Mouse (Mus musculus) liver, postnatal 0 days (tissue): ENCODE data around the gene Apaf1. TPM values are rescaled to one million over a fixed set of nuclear protein-coding genes. Genes with fewer than 3 reads are reported as not detected.

Experiments used
- ATAC-seq: fragments of 200-750 bp; cut with Nextera tagmentation; 2 replicates; pipeline ENCODE4 v1.8.0; 2017; ENCODE audit warnings: mild to moderate bottlenecking, moderate library complexity
- DNase-seq: peaks from one replicate; pipeline ENCODE4 v3.0.0-alpha.2; 2016
- H3K27ac ChIP-seq: fragments of 300-500 bp; sonication (generic); 2 replicates; pipeline ENCODE4 v1.5.1; 2014; ENCODE audit warnings: antibody characterized with exemption, moderate library complexity, mild to moderate bottlenecking, low read depth
- H3K27me3 ChIP-seq: fragments of 300-500 bp; sonication (generic); 2 replicates; pipeline ENCODE4 v1.6.1; 2014; ENCODE audit warnings: low read length, control low read depth, mixed read lengths; ENCODE audit not compliant: insufficient read depth
- H3K36me3 ChIP-seq: fragments of 300-500 bp; sonication (generic); replicated peaks from 2 replicates; pipeline ENCODE4 v1.6.1; 2014; ENCODE audit warnings: mild to moderate bottlenecking, control low read depth, low read length, moderate library complexity, mixed read lengths; ENCODE audit not compliant: insufficient read depth
- H3K4me1 ChIP-seq: fragments of 300-500 bp; sonication (generic); 2 replicates; pipeline ENCODE4 v1.6.1; 2014; ENCODE audit warnings: antibody characterized with exemption, mild to moderate bottlenecking, control low read depth; ENCODE audit not compliant: insufficient read depth
- H3K4me2 ChIP-seq: fragments of 300-500 bp; sonication (generic); 2 replicates; pipeline ENCODE4 v1.6.1; 2014; ENCODE audit warnings: low read depth, mild to moderate bottlenecking, low read length, moderate library complexity, mixed read lengths
- H3K4me3 ChIP-seq: fragments of 300-500 bp; sonication (generic); 2 replicates; pipeline ENCODE4 v1.5.1; 2014; ENCODE audit warnings: low read depth, low read length
- H3K9ac ChIP-seq: fragments of 300-500 bp; sonication (generic); replicated peaks from 2 replicates; pipeline ENCODE4 v1.6.1; 2014; ENCODE audit warnings: mild to moderate bottlenecking, moderate library complexity
- H3K9me3 ChIP-seq: fragments of 300-500 bp; sonication (generic); 2 replicates; pipeline ENCODE4 v1.6.1; 2016; ENCODE audit warnings: mild to moderate bottlenecking, control low read depth, low read length, mixed read lengths
- CTCF ChIP-seq: sonication (generic); IDR thresholded peaks from 2 replicates; pipeline ENCODE4 v1.5.1; 2016; ENCODE audit warnings: antibody characterized with exemption, low read depth
- EP300 ChIP-seq: IDR thresholded peaks from 2 replicates; pipeline ENCODE4 v1.6.1; 2016; ENCODE audit warnings: antibody characterized with exemption, low read depth, mild to moderate bottlenecking
- WGBS: fragments of 180-500 bp; shearing (Covaris S2); extraction: QIAGEN DNeasy Blood & Tissue Kit; methylation state at CpG from one replicate; pipeline ENCODE4 v1.1.7; 2014; ENCODE audit not compliant: insufficient replicate concordance; 5-methylcytosine and 5-hydroxymethylcytosine counted together
- polyA plus RNA-seq: library from polyadenylated mRNA; unstranded; fragments of >200 nt; fragmentation: Nextera tagmentation; extraction: Ambion mirVana; gene quantifications from 2 replicates; pipeline ENCODE4 v1.2.1, GENCODE M21; 2015

The Apaf1 gene
- polyA plus RNA-seq, 1 experiment from 2014 or later: 6.8 TPM

- Histone ChIP-seq H3K9ac (no peak overlapping the region), H3K27me3 (no peaks in the 10 kb centered on the region), H3K36me3 (peaks cover 24% of the 10 kb centered on the region), H3K27ac (no peak overlapping the region), H3K4me2 (no peak overlapping the region), H3K4me3 (no peak overlapping the region), H3K4me1 (no peaks in the 10 kb centered on the region), H3K9me3 (no peaks in the 10 kb centered on the region)
- 80% methylated on average over 9 of the region's 9 CpGs for WGBS
- DNase-seq: no peak
- ATAC-seq: no peak
- no peak for TF ChIP-seq EP300
Observed at GRCm38 (mm10) chr10:91031176-91031575, 51.4 kb downstream of the Apaf1 start.

GRCm38 (mm10) chr10:91029002-91029539, 53.5 kb downstream of the Apaf1 start:
- ATAC-seq: no peak
- peaks cover 24% of the 10 kb centered on the region for H3K36me3 ChIP-seq
- DNase-seq: no peak
- H3K4me1 ChIP-seq: no peaks in the 10 kb centered on the region
- H3K4me2 ChIP-seq: no peak overlapping the region
- no peaks in the 10 kb centered on the region for H3K9me3 ChIP-seq
- no peak overlapping the region for H3K4me3 ChIP-seq
- TF ChIP-seq CTCF: no peak
- TF ChIP-seq EP300: no peak
- no peak overlapping the region for H3K27ac ChIP-seq
- no peak overlapping the region for H3K9ac ChIP-seq
- H3K27me3 ChIP-seq: no peaks in the 10 kb centered on the region

GRCm38 (mm10) chr10:91027964-91028363, 54.6 kb downstream of the Apaf1 start:
- Histone ChIP-seq H3K4me3 (no peak overlapping the region), H3K36me3 (peaks cover 22% of the 10 kb centered on the region), H3K27ac (no peak overlapping the region), H3K4me2 (no peak overlapping the region), H3K4me1 (no peaks in the 10 kb centered on the region), H3K9me3 (no peaks in the 10 kb centered on the region), H3K27me3 (no peaks in the 10 kb centered on the region), H3K9ac (no peak overlapping the region)
- TF ChIP-seq CTCF: no peak
- TF ChIP-seq EP300: no peak
- DNase-seq (no peak), ATAC-seq (no peak)
- 82% methylated on average over 5 of the region's 5 CpGs for WGBS

- Histone ChIP-seq H3K4me3 (no peak overlapping the region), H3K9me3 (no peaks in the 10 kb centered on the region), H3K36me3 (peaks cover 22% of the 10 kb centered on the region), H3K27me3 (no peaks in the 10 kb centered on the region), H3K4me2 (no peak overlapping the region), H3K27ac (no peak overlapping the region), H3K9ac (no peak overlapping the region), H3K4me1 (no peaks in the 10 kb centered on the region)
- TF ChIP-seq CTCF (no peak), EP300 (no peak)
- no peak for DNase-seq
- WGBS: 92% methylated on average over 4 of the region's 4 CpGs
- ATAC-seq: no peak
Observed at GRCm38 (mm10) chr10:91027468-91027867, 55.1 kb downstream of the Apaf1 start.

- Histone ChIP-seq H3K4me3 (no peak overlapping the region), H3K4me2 (no peak overlapping the region), H3K9ac (no peak overlapping the region), H3K27me3 (no peaks in the 10 kb centered on the region), H3K4me1 (no peaks in the 10 kb centered on the region), H3K36me3 (peaks cover 32% of the 10 kb centered on the region), H3K27ac (no peak overlapping the region), H3K9me3 (no peaks in the 10 kb centered on the region)
- TF ChIP-seq CTCF (no peak), EP300 (no peak)
- WGBS: 78% methylated on average over 12 of the region's 12 CpGs
- no peak for DNase-seq
- no peak for ATAC-seq
Observed at GRCm38 (mm10) chr10:91005858-91006538, 76.6 kb downstream of the Apaf1 start.

- 87% methylated on average over 13 of the region's 13 CpGs for WGBS
Observed at GRCm38 (mm10) chr10:91001421-91001820, 81.1 kb downstream of the Apaf1 start.

More at GRCm38 (mm10) chr10:91001421-91001820, 81.1 kb downstream of the Apaf1 start:
- H3K27ac ChIP-seq: no peak overlapping the region
- DNase-seq (no peak), ATAC-seq (no peak)
- TF ChIP-seq EP300 (no peak), CTCF (no peak)
- H3K9me3 ChIP-seq: no peaks in the 10 kb centered on the region
- H3K4me3 ChIP-seq: no peak overlapping the region
- H3K27me3 ChIP-seq: no peaks in the 10 kb centered on the region
- H3K4me1 ChIP-seq: no peaks in the 10 kb centered on the region
- no peak overlapping the region for H3K4me2 ChIP-seq
- H3K9ac ChIP-seq: no peak overlapping the region
- peaks cover 28% of the 10 kb centered on the region for H3K36me3 ChIP-seq
